Mouse (Mus musculus) liver, adult (tissue): ENCODE results near the gene Rbms3.

Experiments used
- GATA4 ChIP-seq: IDR thresholded peaks from 2 replicates; pipeline ENCODE4 v1.6.1; 2014; ENCODE audit warnings: mild to moderate bottlenecking, low read length; ENCODE audit not compliant: insufficient replicate concordance

The Rbms3 gene

DNA sequence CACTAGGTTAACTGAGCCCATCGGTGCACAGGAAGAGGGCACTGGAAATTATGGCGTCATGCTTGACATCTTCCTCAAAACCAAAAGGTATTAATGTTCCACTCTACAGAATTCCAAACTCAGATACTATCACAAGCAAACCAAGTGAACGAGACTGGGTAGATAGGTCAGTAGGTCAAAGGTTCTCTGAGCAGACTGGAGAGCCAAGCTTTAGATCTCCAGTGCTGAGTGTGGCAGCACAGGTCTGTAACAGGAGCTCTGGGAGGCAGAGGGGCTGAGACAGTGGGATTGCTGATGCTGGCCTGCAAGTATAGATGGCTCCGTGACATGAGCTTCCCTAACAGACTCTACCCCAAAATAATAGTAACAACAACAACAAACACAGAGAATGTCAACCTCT is 682.3 kb downstream of the Rbms3 start:
- no peak for TF ChIP-seq GATA4

DNA sequence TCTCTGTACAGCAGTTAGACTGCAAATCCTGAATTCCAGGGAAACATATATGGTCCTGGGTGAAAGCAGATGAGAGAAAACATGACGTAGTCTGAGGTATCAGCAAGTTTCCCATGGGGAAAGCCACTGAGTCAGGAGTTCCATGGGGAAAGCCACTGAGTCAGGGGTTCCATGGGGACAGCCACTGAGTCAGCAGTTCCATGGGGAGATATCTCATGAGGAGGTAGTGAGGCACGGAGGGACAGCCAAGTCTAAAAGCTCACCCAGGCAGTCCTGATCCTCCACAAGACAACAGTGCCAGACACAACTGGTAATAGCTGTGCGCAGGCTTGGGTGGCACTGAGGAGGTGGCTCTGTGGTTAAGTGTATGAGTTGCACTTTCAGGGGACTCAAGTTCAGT is 682.9 kb downstream of the Rbms3 start:
- TF ChIP-seq GATA4: no peak

DNA sequence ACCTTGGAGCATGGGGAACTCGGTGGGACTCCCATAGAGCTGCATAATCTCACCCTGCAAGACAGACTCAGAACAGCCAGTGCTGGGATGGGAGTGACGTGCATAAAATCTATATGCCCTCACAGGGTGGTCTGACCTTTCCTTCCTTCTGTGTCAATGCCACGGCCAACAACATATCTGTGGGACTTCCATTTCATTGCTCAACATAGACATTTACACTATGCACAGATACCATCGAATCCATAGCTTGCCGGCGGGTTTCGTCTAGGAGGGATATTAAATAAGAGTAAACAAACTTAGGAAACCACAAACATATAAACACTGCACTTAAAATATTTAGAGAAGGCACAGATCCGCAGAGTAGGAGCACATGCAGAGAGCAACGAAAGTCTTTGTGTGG is 684.0 kb downstream of the Rbms3 start:
- TF ChIP-seq GATA4: no peak

DNA sequence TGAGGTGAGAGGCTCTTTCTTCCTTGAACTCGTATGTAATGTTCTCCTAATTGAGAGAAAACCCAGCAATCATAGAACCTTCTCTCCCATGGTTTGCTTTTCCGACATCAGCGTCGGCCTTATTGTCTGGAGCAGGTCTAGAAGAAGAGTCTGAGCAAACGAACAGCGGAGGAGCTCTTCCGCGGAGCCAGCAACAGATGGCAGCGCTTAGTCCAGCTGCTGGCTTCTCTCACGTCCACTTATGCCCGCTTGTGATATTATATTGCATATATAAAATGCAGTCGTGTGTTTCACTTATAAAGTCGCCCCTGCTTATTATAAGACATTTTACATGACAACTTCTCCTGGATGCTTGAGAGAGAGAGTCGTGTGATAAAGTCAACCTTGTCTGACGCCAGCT is 685.8 kb downstream of the Rbms3 start:
- no peak for TF ChIP-seq GATA4

DNA sequence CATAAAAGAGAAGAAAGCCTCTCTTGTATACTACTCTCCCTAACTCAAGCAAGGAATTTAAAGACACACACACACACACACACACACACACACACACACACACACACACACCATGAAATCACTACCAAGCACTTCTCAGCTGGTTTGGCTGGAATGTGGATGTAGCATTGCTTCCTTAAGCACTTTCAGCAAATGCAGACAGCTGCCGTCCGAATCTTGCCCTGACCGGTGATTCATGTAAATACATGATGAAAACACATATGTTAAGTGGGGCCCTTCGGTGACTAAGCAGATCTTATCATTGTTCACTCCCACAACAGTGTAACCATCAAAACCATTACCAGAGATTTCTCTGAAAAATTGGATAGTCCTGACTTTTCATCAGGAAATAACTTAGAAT is 688.6 kb downstream of the Rbms3 start:
- no peak for TF ChIP-seq GATA4

DNA sequence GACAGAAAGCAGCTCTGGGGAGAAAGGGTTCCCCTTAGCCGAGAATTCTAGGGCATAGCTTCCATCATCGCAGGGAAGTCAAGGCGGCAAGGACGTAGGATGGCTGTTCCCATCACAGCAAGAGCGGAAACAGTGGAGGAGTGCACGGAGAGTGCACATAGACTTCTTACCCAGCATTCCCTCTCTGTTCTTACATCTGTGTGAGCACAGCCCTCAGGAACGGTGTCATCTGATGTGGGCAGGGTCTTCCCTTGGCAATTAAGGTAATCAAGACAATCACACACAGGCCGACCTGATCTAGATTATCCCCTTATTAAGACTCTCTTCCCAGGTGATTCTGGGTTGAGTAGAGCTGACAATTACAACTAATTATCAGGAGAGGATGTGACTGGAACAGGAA is 689.0 kb downstream of the Rbms3 start:
- no peak for TF ChIP-seq GATA4

DNA sequence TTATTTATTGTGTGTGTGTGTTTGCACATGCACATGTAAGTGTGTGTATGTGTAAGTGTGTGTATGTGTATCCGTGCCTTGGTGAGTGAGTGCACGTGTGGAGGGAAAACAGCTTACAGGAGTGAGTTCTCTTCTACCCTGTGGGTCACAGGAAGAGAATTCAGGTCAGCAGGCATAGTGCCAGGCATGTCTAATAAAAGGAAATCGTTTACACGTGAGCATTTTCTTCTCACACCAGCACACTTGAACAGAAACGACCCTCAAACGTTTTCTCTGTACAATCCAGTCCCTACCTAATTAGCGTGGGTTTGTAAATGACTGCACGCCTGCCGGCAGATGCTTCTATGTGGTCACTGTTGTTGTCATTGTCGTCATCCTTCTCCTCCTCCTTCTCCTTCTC is 701.4 kb downstream of the Rbms3 start:
- no peak for TF ChIP-seq GATA4

DNA sequence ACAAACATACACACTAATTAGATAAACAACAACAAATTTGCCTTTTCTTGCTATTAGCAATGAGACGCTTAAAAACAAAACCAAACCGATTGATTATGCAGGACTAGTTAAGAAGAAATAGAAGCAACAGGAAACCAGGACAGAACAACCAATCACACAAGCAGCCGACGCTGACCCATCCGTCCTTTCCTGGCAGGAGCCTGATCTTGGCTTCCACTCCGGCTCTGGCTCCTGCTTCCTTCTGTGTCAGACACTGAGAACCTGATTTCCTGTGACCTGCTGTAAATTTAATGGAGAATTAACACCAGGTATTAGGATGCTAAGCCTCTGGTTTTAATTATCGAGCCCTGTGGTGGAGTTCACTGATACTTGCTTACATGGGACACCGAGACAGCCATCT is 706.6 kb downstream of the Rbms3 start:
- no peak for TF ChIP-seq GATA4

DNA sequence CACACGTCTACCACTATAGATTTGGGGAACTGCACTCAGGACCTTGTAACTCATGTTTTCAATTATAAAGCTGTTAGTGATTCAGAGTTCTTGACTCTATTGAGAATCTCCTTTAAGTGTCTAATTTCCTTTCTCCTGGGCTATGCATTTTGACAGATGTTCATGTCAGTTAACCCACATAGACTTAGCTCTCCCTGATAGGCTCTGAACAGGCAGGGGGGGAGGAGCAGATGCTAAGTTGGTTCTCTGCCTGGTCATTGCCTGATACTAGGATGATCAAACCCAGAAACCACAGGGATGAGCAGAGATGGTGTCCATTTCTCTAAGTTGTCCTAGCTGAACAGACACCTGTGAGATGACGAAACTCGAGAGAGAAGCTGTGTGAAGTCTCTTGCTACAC is 707.2 kb downstream of the Rbms3 start:
- no peak for TF ChIP-seq GATA4

DNA sequence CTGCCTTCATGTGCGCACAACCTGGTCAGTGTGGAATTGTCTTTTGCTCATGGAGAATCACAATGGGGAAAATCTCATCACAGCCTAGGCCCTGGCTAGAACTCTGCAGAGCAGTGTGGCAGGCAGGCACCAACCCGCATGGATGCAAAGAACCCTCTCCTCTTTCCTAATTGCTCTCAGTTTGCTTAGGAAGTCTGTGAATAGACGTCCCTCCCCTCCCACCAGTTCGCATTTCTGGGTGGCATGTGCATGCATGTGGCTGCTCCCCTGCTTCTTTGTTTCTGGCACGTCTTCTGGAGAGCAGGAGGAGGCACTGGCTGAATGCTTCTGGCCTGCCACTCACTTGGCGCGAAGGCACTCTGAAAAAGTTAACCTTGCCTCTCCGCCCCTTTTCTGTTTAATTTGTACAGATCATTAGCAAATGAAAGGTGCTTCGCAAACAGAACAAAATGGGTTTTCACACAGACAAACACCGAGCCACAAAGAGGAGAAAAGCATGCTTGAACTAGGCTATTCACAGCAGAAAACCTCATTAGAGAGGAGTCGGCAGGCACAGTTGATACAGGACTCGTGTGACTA is 710.2 kb downstream of the Rbms3 start:
- TF ChIP-seq GATA4: no peak

DNA sequence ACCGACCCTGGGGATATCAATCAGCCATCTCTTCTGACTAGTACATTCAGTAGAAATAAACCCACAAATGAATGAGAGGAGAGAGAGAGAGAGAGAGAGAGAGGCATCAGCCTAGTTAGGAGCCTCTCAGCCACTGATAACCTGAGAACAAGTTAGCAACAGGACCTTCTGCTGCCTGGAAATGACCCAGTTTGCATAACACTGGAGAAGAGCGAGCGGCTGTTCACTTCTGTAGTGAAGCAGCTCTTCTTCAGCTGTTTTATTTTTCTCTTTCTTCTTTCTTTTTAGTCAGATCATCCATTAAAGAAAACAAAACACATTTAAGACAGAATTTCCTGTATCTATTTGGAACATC is 717.2 kb downstream of the Rbms3 start:
- no peak for TF ChIP-seq GATA4

DNA sequence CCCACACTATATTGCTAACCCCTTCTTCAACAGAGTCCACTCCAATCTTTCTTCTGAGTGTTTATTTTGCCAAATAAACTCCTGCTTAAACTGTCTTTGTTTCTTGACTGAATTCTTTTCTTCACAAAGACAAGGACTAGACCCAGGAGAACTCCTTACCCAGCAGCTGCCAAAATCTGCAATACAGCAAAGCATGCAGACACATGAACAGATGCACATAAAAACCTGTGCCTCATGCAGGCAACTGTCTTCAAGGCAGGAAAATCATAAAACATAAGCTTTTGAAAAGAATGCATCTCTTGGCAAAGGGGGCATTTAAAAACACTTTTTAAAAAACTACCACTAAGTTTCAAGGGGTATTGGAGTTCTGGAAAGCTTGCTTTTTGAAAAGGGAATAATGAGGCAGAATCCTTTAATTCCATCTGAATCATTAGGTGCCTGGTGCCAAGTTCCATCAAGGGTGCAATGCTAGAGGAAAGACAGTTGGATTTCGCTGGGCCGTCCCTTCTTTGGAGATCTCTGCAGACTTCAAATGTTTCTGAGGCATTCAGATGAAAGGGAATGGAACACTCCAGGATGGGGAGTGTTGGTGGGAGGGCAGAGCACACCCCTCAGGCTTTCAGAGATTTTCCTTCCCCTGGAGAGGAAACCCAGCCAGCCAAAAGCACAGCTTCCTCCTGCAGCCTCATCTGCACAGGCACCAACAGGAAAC is 717.8 kb downstream of the Rbms3 start:
- TF ChIP-seq GATA4: no peak

DNA sequence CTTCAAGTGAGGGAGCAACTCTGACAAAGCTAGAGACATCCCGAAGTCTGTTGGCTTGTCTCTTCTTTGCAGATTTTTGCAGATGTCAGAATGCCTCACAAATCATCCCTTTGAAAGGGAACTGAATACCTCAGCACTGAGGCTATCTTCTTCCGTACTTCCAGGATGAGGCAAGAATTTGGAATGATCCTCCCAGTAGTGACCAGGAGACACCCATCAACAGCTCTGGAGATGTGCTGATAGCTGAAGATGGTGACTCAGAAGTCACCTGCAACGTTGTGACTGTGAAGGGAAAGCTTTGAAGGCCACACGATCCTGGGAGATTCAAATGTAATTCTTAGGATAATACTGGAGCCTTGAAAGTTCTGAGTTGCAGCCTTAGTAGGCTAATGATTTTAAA is 720.2 kb downstream of the Rbms3 start:
- TF ChIP-seq GATA4: no peak

DNA sequence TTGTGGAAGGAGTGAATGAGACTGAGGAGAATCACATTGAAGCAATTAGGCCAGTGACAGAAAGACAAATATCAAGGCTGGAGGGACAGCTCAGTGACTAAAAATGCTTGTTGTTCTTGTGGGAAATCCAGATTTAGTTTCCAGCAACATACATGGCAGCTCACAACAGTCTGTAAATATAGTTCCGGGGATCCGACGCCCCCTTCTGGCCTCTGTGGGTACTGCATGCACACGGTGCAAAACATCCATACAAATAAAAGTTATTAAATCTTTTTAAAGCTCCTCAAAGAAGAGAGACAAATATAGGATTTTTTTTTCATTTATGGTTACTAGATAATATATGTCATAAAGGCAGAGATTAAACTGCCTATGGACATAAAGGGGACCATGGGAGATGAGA is 722.8 kb downstream of the Rbms3 start:
- TF ChIP-seq GATA4: no peak

DNA sequence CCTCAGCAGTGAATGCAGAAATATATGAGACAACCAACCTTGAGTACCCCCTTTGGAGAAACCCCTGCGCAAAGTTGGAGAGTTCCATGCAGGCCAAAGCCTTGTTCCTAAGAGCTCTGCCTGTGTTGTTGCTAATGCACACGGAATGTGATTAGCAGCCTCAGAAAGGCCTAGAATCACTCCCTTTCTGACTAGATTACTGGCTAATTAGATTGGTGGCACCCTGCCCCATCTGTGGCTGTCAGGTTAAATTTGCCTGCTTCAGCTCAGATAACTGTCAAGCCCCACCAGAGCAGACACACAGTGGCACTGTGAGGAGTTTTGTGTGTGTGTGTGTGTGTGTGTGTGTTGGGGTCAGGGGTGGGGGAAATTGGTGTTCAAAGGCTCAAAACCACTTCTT is 724.1 kb downstream of the Rbms3 start:
- TF ChIP-seq GATA4: no peak

DNA sequence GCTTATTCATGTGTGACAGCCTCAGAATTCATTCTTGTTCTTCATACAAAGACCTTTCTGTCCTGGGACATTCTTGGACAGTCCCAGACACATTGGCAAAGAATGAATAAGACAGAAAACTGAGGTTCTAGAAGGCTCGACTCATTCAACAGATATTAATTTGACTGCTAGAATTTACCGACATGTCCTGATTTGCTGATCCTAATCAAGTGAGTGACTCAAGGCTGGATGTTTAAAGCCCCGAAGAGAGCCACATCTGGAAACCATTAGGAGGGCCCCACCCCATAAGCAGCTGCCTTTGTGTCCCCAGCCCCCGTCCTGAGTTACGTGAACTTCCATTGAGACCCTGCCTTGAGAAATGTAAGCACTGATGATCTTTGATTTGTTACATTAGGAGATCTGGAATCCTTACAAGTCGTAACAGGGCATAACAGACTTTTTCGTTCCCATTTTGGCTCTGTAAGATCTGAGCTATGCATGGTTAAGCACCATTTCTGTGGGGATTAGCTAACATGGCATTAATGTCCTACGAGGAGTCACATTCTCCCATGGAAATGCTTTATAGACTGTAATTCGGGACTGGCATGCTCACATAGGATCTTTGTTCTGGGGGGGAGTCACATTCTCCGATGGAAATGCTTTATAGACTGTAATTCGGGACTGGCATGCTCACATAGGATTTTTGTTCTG is 726.3 kb downstream of the Rbms3 start:
- no peak for TF ChIP-seq GATA4

DNA sequence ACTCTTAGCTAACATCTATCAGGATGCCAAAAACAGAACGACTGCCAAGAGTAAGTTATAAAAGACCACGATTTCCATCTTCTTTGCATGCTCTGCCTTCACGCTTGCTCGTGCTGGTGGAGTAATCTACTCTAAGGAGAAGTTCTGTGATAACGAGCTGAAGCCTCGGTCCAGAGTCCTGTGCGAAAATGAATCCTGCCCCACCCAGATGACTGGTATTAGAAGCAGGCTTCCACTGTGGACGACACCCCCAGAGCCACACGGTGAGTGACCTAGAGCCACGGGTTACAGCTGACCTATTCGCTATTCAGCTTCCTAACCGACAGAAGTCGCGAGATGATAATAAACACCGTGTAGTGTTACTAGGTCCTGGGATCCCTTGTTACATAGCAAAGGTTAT is 730.3 kb downstream of the Rbms3 start:
- no peak for TF ChIP-seq GATA4
